In genomic region chr15:6259957-6260740, GRCm38 (mm10) we compare ENCODE assay signal across 10 mouse cellular contexts. TPM values are rescaled to one million over a fixed set of nuclear protein-coding genes. Genes with fewer than 3 reads are reported as not detected.
A peak's percentile ranks its signal among the peaks of the same experiment; 100 is the strongest.
DNase-seq lines count a peak whose midpoint lies in the region; ATAC-seq and TF ChIP-seq lines count a peak whose summit lies in the region.
"Had no signal": no experiment of that assay in that cellular context is flagged by ENCODE, and none has a peak within 500 bp of the region (broad histone marks: within the 10 kb centered on the region; RNA-seq: fewer than 3 reads in every experiment).

No protein-coding gene starts in this region.

- ATAC-seq in hindbrain, embryonic 11.5 days (ENCODE audit: low FRiP score): peak; percentile 47; the same call in 1 of the 2 replicates
- ATAC-seq in hindbrain, embryonic 12.5 days (ENCODE audit: low FRiP score): no peak
- ATAC-seq in intestine, embryonic 14.5 days (replicated peaks; ENCODE audit: low FRiP score, low TSS enrichment, low read depth): peak; percentile 76; the same call in 1 of the 2 replicates
- ATAC-seq in liver, postnatal 0 days: peak; percentile 85

- TF ChIP-seq CTCF in liver, postnatal 0 days (IDR thresholded peaks at IDR 0.05; ENCODE audit: low read depth): no peak

- no peak overlapping the region for H3K4me3 ChIP-seq in hindbrain, embryonic 11.5 days (ENCODE audit: low read depth, low read length)
- H3K4me3 ChIP-seq in hindbrain, embryonic 12.5 days: no peak overlapping the region
- H3K4me3 ChIP-seq in intestine, embryonic 14.5 days (ENCODE audit: low read depth, low read length): no peak overlapping the region
- H3K4me3 ChIP-seq in liver, postnatal 0 days (ENCODE audit: low read depth, low read length): no peak overlapping the region

- TF ChIP-seq EP300 in liver, postnatal 0 days (IDR thresholded peaks at IDR 0.05; ENCODE audit: low read depth): 0 out of 2 replicates have a peak, but pooled peaks have one; percentile 8

- H3K27ac ChIP-seq in hindbrain, embryonic 11.5 days (ENCODE audit: low read depth, low read length): no peak overlapping the region
- no peak overlapping the region for H3K27ac ChIP-seq in hindbrain, embryonic 12.5 days
- H3K27ac ChIP-seq in intestine, embryonic 14.5 days (ENCODE audit: low read depth): peak overlapping the region; percentile 59
- H3K27ac ChIP-seq in liver, postnatal 0 days (ENCODE audit: low read depth): peak overlapping the region; percentile 55

- H3K27me3 ChIP-seq in hindbrain, embryonic 11.5 days (ENCODE audit: control insufficient read depth, insufficient read depth, low read length): no peaks in the 10 kb centered on the region
- no peaks in the 10 kb centered on the region for H3K27me3 ChIP-seq in hindbrain, embryonic 12.5 days
- H3K27me3 ChIP-seq in intestine, embryonic 14.5 days (replicated peaks; ENCODE audit: control insufficient read depth, insufficient read depth, low read length): no peaks in the 10 kb centered on the region
- H3K27me3 ChIP-seq in liver, postnatal 0 days (ENCODE audit: insufficient read depth, low read length): no peaks in the 10 kb centered on the region

- no peaks in the 10 kb centered on the region for H3K4me1 ChIP-seq in hindbrain, embryonic 11.5 days (replicated peaks; ENCODE audit: control insufficient read depth, insufficient read depth, low read length)
- H3K4me1 ChIP-seq in hindbrain, embryonic 12.5 days: no peaks in the 10 kb centered on the region
- peaks cover 15% of the 10 kb centered on the region for H3K4me1 ChIP-seq in intestine, embryonic 14.5 days (replicated peaks; ENCODE audit: control insufficient read depth, insufficient read depth, low read length)
- H3K4me1 ChIP-seq in liver, postnatal 0 days (ENCODE audit: insufficient read depth): peaks cover 8% of the 10 kb centered on the region; the same call in 1 of the 2 replicates

- no peaks in the 10 kb centered on the region for H3K36me3 ChIP-seq in hindbrain, embryonic 11.5 days (ENCODE audit: control insufficient read depth, insufficient read depth, low read length)
- H3K36me3 ChIP-seq in hindbrain, embryonic 12.5 days: no peaks in the 10 kb centered on the region
- H3K36me3 ChIP-seq in intestine, embryonic 14.5 days (ENCODE audit: control insufficient read depth, insufficient read depth, low read length): no peaks in the 10 kb centered on the region
- no peaks in the 10 kb centered on the region for H3K36me3 ChIP-seq in liver, postnatal 0 days (replicated peaks; ENCODE audit: insufficient read depth, low read length)

- H3K4me2 ChIP-seq in hindbrain, embryonic 11.5 days (replicated peaks; ENCODE audit: low read depth, low read length): no peak overlapping the region
- no peak overlapping the region for H3K4me2 ChIP-seq in hindbrain, embryonic 12.5 days (replicated peaks)
- no peak overlapping the region for H3K4me2 ChIP-seq in intestine, embryonic 14.5 days (ENCODE audit: low read length)
- H3K4me2 ChIP-seq in liver, postnatal 0 days (ENCODE audit: low read depth, low read length): no peak overlapping the region

- no peak overlapping the region for H3K9ac ChIP-seq in hindbrain, embryonic 11.5 days (ENCODE audit: low read depth, low read length)
- H3K9ac ChIP-seq in hindbrain, embryonic 12.5 days: no peak overlapping the region
- H3K9ac ChIP-seq in intestine, embryonic 14.5 days (ENCODE audit: low read length): no peak overlapping the region
- H3K9ac ChIP-seq in liver, postnatal 0 days (replicated peaks): no peak overlapping the region

- DNase-seq in hindbrain, embryonic 11.5 days (ENCODE audit: low spot score): peak; percentile 21
- DNase-seq in embryo, embryonic 11 days: peak; percentile 46
- no peak for DNase-seq in intestine, embryonic 14.5 days (ENCODE audit: low spot score)
- peak; percentile 14 for DNase-seq in liver, postnatal 0 days
- DNase-seq in right cerebral cortex, postnatal 36 days (ENCODE audit: low spot score in 2 of 2): no peak
- no peak for DNase-seq in layer of hippocampus, adult 9-11 months
- DNase-seq in frontal cortex, postnatal 25 days (ENCODE audit: low spot score in 2 of 2): no peak
- DNase-seq: cerebellum, adult 18-20 months; right cerebral cortex, postnatal 4 days had no signal

- 10% methylated on average over 3 of the region's 3 CpGs for WGBS in hindbrain, embryonic 11.5 days
- 9% methylated on average over 3 of the region's 3 CpGs for WGBS in hindbrain, embryonic 12.5 days
- WGBS in intestine, embryonic 14.5 days: 16% methylated on average over 3 of the region's 3 CpGs
- 18% methylated on average over 3 of the region's 3 CpGs for WGBS in liver, postnatal 0 days (ENCODE audit: insufficient replicate concordance)

- H3K9me3 ChIP-seq in hindbrain, embryonic 11.5 days (ENCODE audit: control insufficient read depth, low read length): no peaks in the 10 kb centered on the region
- H3K9me3 ChIP-seq in hindbrain, embryonic 12.5 days (replicated peaks): no peaks in the 10 kb centered on the region
- no peaks in the 10 kb centered on the region for H3K9me3 ChIP-seq in intestine, embryonic 14.5 days (ENCODE audit: control insufficient read depth, low read length)
- no peaks in the 10 kb centered on the region for H3K9me3 ChIP-seq in liver, postnatal 0 days (ENCODE audit: low read length)

RNA-seq across cellular contexts. Expression of gene Dab2, which starts 39.4 kb away (rescaled TPM):
- 58.9 and 70.2 TPM in 2 replicates for polyA plus RNA-seq in hindbrain, embryonic 11.5 days (2014; fragmentation: Nextera tagmentation; extraction: Ambion mirVana)
- polyA plus RNA-seq in hindbrain, embryonic 12.5 days (2016; fragmentation: Nextera tagmentation; extraction: Ambion mirVana): 63.5 and 81.0 TPM in 2 replicates
- 47.5 and 57.4 TPM in 2 replicates for polyA plus RNA-seq in intestine, embryonic 14.5 days (2014; fragmentation: Nextera tagmentation; extraction: Ambion mirVana)
- polyA plus RNA-seq in liver, postnatal 0 days (2015; fragmentation: Nextera tagmentation; extraction: Ambion mirVana): 9.1 and 10.8 TPM in 2 replicates

Comparison
In these comparisons a context has a peak if more than half of its experiments do, and no peak if none do; other contexts are left out.
1. DNase-seq: peak in hindbrain, embryonic 11.5 days (single experiment), embryo, embryonic 11 days (single experiment) and liver, postnatal 0 days (single experiment); none in intestine, embryonic 14.5 days (single experiment), right cerebral cortex, postnatal 36 days (0 of 2), layer of hippocampus, adult 9-11 months (single experiment) and frontal cortex, postnatal 25 days (0 of 2).
2. H3K27ac ChIP-seq: peak in intestine, embryonic 14.5 days (single experiment) and liver, postnatal 0 days (single experiment); none in hindbrain, embryonic 11.5 days (single experiment) and hindbrain, embryonic 12.5 days (single experiment).